Mouse (Mus musculus): Measurements from ENCODE around the gene Nop58. TPM values are rescaled to one million over a fixed set of nuclear protein-coding genes. Genes with fewer than 3 reads are reported as not detected.

Nop58 gene
- 186 TPM for polyA plus RNA-seq (2017; shearing (Covaris generic))

GRCm38 (mm10) chr1:59684819-59685755 lies at the start of gene Nop58:
TSS of gene Nop58 (plus strand) at chr1:59684971.

DNA sequence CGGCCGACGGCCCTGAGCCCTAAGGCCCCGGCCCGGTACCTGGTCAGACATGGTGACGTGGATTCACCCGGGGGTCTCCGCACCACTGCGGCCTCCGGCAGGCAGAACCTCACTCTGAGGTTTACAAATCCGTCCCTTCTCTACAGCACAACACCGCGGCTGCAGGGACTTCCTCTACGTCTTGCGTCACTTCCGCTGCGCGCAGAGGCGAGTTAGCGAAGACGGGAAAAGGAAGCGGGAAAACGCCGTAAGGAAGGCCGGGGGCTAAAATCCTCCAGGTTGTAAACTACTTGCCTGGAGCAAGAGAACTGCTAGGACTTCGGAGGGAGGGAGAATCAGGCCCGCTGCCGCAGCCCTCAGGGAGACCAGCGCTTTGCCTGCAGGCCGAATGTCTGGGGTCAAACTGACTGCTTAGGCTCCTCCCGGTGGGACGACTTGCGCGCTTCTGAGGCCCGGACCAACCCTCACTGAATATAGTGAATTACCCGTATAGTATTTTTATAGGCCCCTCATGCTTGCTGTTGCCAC lies 14.1 kb upstream of the Nop58 start, which contains the start of gene Sumo1:
Gene Sumo1 (minus strand): TSS at position 194 of the 528 bp plus-strand sequence.

DNA sequence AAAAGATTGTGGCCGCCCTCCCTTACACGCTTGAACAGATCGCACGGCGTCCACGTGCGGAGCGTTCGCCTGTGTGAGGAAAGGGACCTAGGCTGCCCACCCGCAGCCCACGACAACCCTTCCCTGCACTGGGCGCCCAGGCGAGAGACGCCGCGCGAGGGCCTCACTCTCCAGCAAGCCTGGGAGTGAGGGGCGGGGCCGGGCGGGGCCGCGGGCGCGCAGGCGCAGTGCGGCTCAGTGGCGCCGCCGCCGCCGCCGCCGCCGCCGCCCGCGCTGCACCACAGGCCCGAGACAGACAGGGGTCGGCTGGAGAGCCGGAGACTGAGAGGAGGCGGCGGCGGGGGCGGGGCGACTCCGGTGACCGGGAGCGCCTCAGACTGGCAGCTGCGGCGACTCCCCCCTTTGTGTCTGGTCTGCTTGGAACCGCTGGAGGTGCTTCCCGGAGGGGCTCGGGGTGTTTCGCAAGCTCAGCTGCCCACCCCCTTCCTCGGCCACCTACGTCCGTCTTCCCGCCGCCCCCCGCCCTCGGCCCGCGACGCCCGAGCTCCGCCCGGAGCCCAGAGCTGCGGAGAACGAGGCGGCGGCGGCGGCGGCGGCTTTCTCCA lies 78.5 kb downstream of the Nop58 start, which contains the start of gene Bmpr2:
Gene Bmpr2 (plus strand): TSS at position 237 of the 605 bp plus-strand sequence.

Other genes with a start within 250 kb of the Nop58 start
- not detected for gene Fzd7, start 202.5 kb upstream of the Nop58 start, polyA plus RNA-seq (2017; shearing (Covaris generic))
- gene Gm973, start 168.7 kb upstream of the Nop58 start, polyA plus RNA-seq (2017; shearing (Covaris generic)), result 2.3 TPM
- 426 TPM for gene Sumo1, start 14.1 kb upstream of the Nop58 start, polyA plus RNA-seq (2017; shearing (Covaris generic))
- 1.3 TPM for gene Bmpr2, start 78.4 kb downstream of the Nop58 start, polyA plus RNA-seq (2017; shearing (Covaris generic))
- gene Fam117b, start 228.0 kb downstream of the Nop58 start, polyA plus RNA-seq (2017; shearing (Covaris generic)), result 7.8 TPM